Mouse (Mus musculus) limb, embryonic 10.5 days (tissue): ENCODE data around the gene Prss40. TPM values are rescaled to one million over a fixed set of nuclear protein-coding genes. Genes with fewer than 3 reads are reported as not detected.
"Not testable (repeated sequence)": the region's sequence is repeated elsewhere in the genome, so short reads cannot be mapped to it uniquely, and the experiment has no call there.

Experiments
- DNase-seq: peaks from one replicate; pipeline ENCODE4 v3.0.0-alpha.2; 2017; ENCODE audit warnings: low spot score
- H3K27ac ChIP-seq: fragments of 300-500 bp; sonication (generic); 2 replicates; pipeline ENCODE4 v1.5.1; 2016; ENCODE audit warnings: mild to moderate bottlenecking
- H3K27me3 ChIP-seq: fragments of 300-500 bp; sonication (generic); 2 replicates; pipeline ENCODE4 v1.6.1; 2016; ENCODE audit warnings: low read depth, mild to moderate bottlenecking; ENCODE audit not compliant: poor library complexity, severe bottlenecking
- H3K36me3 ChIP-seq: fragments of 300-500 bp; sonication (generic); 2 replicates; pipeline ENCODE4 v1.6.1; 2016; ENCODE audit warnings: mild to moderate bottlenecking, moderate library complexity
- H3K4me1 ChIP-seq: fragments of 300-500 bp; sonication (generic); 2 replicates; pipeline ENCODE4 v1.6.1; 2016
- H3K4me3 ChIP-seq: fragments of 300-500 bp; sonication (generic); 2 replicates; pipeline ENCODE4 v1.5.1; 2016; ENCODE audit warnings: mild to moderate bottlenecking, moderate library complexity
- H3K9me3 ChIP-seq: fragments of 300-500 bp; sonication (generic); replicated peaks from 2 replicates; pipeline ENCODE4 v1.6.1; 2016; ENCODE audit warnings: mild to moderate bottlenecking
- WGBS: fragments of 180-500 bp; shearing (Covaris S2); methylation state at CpG from one replicate; pipeline ENCODE4 v1.1.7; 2016; 5-methylcytosine and 5-hydroxymethylcytosine counted together
- polyA plus RNA-seq: library from polyadenylated mRNA; unstranded; fragments of >200 nt; fragmentation: Nextera tagmentation; extraction: Ambion mirVana; gene quantifications from 2 replicates; pipeline ENCODE4 v1.2.1, GENCODE M21; 2016

The Prss40 gene
- polyA plus RNA-seq, 1 experiment from 2014 or later: not detected

DNA sequence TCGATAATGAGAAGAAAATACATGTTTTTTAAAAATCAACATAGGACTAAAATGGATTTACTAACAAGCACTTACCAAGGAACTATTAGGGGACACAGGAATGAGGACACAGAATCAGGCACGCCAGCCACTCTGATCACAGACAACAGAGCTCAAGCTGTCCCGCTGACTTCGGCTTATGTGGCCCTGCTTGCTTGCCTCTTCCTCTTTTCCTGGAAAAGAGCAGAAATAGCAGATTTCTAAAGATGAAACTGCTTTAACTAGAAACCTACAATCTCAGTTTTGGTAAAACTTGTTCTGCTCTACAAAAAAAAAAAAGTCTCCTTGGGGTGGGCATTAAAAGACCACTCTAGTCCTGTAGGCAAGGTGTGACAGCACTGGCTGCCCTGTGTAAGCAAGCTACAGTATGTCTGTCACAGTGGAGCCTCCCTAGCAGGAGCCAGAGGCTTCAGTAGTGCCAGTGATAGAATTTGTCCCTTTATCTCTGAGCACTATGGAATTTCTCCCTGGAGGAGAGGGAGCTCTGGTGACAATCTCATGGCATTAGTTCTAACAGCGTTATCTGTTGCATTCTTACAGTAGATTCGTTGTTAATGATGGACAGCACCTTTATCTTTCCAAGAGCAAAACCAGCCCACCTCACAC is 38.4 kb downstream of the Prss40 start:
- H3K9me3 ChIP-seq: no peaks in the 10 kb centered on the region
- no peaks in the 10 kb centered on the region for H3K36me3 ChIP-seq
- no peak overlapping the region for H3K27ac ChIP-seq
- H3K4me3 ChIP-seq: no peak overlapping the region
- no peaks in the 10 kb centered on the region for H3K27me3 ChIP-seq
- no peak for DNase-seq
- 87% methylated on average over 6 of the region's 6 CpGs for WGBS
- H3K4me1 ChIP-seq: no peaks in the 10 kb centered on the region

DNA sequence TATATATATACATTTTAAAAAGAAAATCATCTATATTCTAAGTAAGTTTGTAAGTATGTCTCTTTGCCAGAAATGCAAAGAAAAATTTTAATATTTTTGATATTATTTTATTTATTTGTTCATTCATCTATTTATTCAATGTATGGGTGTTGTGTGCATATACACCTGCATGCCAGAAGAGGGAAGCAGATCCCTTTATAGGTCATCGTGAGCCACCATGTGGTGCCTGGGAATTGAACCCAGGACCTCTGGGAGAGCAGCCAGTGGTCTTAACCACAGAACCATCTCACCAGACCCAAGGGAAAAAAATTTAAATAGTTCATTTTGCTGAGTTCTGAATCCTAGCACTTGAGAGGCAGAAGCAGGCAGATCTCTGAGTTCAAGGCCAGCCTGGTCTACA is 42.5 kb downstream of the Prss40 start:
- no peaks in the 10 kb centered on the region for H3K36me3 ChIP-seq
- H3K9me3 ChIP-seq: no peaks in the 10 kb centered on the region
- no peak overlapping the region for H3K4me3 ChIP-seq
- H3K27me3 ChIP-seq: no peaks in the 10 kb centered on the region
- H3K27ac ChIP-seq: no peak overlapping the region
- no peaks in the 10 kb centered on the region for H3K4me1 ChIP-seq
- no peak for DNase-seq
- 87% methylated on average over 1 of the region's 1 CpGs for WGBS

DNA sequence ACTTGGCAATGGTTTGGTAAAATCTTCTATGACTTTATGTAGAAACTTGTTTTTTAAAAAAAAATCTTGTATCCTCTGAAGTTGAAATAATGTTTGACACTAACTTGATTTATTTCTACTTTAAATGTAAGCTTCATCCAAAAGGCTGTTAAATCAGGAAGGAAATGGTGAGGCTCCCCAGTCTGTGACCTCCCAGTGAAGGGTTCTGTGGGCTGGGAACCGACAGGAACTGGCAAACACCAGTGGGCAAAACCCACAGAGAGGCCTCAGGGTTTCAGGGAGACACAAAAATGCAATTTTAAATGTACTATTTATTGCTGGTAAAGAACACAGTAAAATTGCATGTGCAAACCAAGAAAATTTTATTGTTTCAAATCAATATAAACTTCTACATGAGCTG is 42.9 kb downstream of the Prss40 start:
- H3K9me3 ChIP-seq, H3K4me3 ChIP-seq, H3K27me3 ChIP-seq, H3K27ac ChIP-seq, H3K4me1 ChIP-seq, DNase-seq, H3K36me3 ChIP-seq: not testable (repeated sequence)
- WGBS: 58% methylated on average over 1 of the region's 1 CpGs

DNA sequence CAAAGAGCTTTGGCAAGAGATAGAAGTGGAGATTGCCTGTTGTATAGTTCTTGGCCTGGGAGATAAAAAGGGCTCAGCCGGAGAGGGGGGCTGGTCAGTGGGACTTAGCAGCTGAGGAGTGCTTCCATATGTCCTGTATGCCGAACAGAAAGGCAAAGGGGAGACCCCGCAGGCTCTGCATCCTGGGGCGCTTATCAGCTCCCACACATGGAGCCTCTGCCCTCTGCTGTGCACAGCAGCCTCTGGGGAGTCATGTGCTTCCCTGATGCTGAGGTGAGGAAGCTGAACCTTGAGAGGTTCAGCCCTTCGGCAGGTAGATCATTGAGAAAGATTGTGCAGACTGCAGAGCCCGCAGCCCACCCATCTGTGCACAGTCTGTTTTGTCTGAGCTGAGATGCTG is 43.4 kb downstream of the Prss40 start:
- not testable (repeated sequence) for H3K36me3 ChIP-seq, H3K4me1 ChIP-seq, H3K27ac ChIP-seq, DNase-seq, H3K27me3 ChIP-seq, H3K9me3 ChIP-seq, H3K4me3 ChIP-seq
- 48% methylated on average over 6 of the region's 6 CpGs for WGBS

DNA sequence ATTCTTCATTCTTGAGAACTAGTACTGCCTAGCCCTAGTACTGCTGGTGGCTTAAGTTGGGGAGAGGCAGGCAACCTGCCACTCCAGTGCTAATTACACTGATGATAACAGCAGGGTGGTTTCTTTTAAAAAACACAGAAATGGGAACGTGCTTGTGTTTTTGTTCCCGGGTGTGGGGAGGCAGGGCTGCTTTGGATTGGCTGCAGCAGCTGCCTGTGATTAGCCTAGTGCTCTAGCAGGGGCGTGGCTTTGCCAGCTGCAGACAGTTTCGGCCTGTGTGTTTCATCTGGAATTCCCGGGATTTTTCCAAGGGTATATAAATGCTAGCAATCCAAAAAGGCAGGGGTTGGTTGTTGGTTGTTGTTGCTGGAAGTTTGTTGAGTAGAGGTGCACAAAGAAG is 44.1 kb downstream of the Prss40 start:
- no peaks in the 10 kb centered on the region for H3K4me1 ChIP-seq
- no peak for DNase-seq
- H3K4me3 ChIP-seq: no peak overlapping the region
- 39% methylated on average over 5 of the region's 5 CpGs for WGBS
- H3K36me3 ChIP-seq: no peaks in the 10 kb centered on the region
- no peak overlapping the region for H3K27ac ChIP-seq
- no peaks in the 10 kb centered on the region for H3K27me3 ChIP-seq
- H3K9me3 ChIP-seq: no peaks in the 10 kb centered on the region

DNA sequence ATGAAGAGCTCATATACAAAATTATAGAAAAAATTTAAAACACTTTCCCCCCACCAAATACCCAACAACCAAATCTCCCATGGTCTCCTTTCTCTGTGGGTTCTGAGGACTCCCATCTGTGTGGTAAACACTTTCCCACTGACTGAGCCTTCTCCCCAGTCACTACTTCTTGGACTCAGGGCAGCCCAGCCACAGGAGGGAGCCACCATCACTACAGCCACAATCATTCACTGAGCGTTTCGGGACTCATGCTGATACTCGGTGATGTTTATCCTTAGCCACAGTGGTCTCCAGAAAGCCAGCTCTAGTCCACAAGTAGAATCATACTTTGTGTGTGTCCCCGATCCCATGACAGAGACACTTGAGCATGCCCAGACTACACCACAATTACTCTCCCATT is 47.7 kb downstream of the Prss40 start:
- H3K4me3 ChIP-seq: no peak overlapping the region
- H3K4me1 ChIP-seq: peaks cover 14% of the 10 kb centered on the region
- no peaks in the 10 kb centered on the region for H3K9me3 ChIP-seq
- WGBS: 85% methylated on average over 4 of the region's 4 CpGs
- H3K36me3 ChIP-seq: no peaks in the 10 kb centered on the region
- no peaks in the 10 kb centered on the region for H3K27me3 ChIP-seq
- no peak for DNase-seq
- no peak overlapping the region for H3K27ac ChIP-seq

DNA sequence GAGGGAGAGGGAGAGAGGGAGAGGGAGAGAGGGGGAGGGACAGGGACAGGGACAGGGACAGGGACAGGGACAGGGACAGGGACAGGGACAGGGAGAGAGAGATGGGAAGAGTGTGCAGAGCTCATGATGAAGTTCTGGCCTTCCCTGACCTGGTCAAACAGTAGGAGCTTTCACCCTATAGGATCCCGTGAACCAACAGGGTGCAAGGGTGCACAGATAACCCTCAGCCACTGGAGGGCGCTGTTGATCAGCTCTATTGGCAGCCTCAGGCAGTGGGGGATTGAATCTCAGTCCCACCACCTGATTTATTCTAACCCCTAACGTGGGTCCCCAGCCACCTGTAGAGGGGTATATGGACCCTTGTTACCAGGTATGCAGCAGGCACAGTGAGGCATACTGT is 49.7 kb downstream of the Prss40 start:
- H3K36me3 ChIP-seq: no peaks in the 10 kb centered on the region
- no peaks in the 10 kb centered on the region for H3K27me3 ChIP-seq
- no peak overlapping the region for H3K4me3 ChIP-seq
- peaks cover 14% of the 10 kb centered on the region for H3K4me1 ChIP-seq
- DNase-seq: peak; percentile 71
- WGBS: 6% methylated on average over 3 of the region's 3 CpGs
- no peak overlapping the region for H3K27ac ChIP-seq
- no peaks in the 10 kb centered on the region for H3K9me3 ChIP-seq

DNA sequence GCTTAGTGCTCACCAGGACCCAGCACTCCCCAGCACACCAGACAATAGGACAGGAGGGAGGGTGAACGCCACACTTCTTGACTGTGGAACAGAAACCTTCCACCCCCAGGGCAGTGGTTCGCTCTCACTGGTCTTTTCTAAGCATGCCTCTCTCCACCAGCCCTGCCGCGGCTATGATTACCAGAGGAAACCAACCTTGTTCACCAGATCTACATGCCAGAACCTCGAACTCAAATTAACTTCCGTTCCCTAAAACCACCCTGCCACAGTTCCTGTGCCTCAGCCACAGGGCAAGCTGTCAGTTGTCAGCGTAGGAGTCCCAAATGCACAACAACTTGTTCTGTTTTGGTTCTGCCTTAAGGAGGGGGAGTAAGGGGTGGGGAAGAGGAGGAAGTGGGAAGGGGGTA is 50.2 kb downstream of the Prss40 start:
- no peaks in the 10 kb centered on the region for H3K27me3 ChIP-seq
- no peaks in the 10 kb centered on the region for H3K36me3 ChIP-seq
- H3K4me1 ChIP-seq: peaks cover 14% of the 10 kb centered on the region
- 9% methylated on average over 7 of the region's 7 CpGs for WGBS
- H3K4me3 ChIP-seq: peak overlapping the region; percentile 34
- no peak overlapping the region for H3K27ac ChIP-seq
- peak; percentile 37 for DNase-seq
- H3K9me3 ChIP-seq: no peaks in the 10 kb centered on the region

DNA sequence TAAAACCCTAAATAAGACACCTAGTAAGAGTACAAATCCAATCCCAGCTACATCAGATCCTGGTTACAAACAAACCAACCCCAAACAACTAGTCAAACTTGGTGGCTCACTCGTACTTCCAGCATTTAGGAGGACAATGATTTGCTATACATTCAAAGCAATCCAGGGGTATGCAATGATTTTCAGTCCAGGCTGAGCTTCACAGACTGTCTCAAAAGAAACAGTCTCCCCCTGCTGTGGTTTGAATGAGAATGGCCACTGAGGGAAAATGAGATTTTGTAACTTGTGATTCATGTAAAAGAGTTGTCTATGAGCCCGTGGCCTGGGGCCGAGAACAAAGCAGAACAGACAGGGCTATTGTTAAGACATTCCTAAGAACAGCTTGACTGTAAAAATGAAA is 52.8 kb downstream of the Prss40 start:
- H3K27me3 ChIP-seq: no peaks in the 10 kb centered on the region
- no peaks in the 10 kb centered on the region for H3K9me3 ChIP-seq
- no peak overlapping the region for H3K4me3 ChIP-seq
- no peaks in the 10 kb centered on the region for H3K36me3 ChIP-seq
- 90% methylated on average over 3 of the region's 3 CpGs for WGBS
- H3K27ac ChIP-seq: no peak overlapping the region
- DNase-seq: no peak
- peaks cover 17% of the 10 kb centered on the region for H3K4me1 ChIP-seq

DNA sequence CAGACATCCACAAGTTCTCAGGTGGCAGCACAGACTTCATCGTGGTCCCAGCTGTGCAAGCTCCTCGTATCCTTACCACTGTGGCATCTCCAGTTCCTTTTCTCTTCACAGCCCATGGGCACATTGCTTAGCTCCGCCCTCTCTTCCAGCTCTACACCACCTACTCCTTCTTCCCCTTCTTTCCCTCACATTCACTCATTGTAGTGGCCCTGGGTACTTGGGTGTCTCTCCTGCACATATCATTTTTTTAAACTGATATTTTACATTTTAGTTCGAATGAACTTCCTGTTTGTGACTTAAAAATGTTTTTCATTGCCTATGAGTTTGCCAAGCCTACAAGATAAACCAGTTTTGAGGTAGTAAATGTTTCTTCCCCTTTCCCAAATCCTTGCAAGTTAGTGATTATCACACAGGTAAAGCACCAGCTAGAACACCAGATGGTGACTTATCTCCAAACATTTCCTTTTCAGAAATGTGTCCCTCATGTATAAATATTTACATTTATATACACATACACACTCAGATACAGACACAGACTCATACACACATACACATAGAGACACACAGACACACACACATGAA is 54.7 kb downstream of the Prss40 start:
- H3K9me3 ChIP-seq: no peaks in the 10 kb centered on the region
- H3K27ac ChIP-seq: no peak overlapping the region
- no peak overlapping the region for H3K4me3 ChIP-seq
- DNase-seq: no peak
- H3K4me1 ChIP-seq: peaks cover 16% of the 10 kb centered on the region
- 88% methylated on average over 4 of the region's 4 CpGs for WGBS
- H3K27me3 ChIP-seq: no peaks in the 10 kb centered on the region
- no peaks in the 10 kb centered on the region for H3K36me3 ChIP-seq

DNA sequence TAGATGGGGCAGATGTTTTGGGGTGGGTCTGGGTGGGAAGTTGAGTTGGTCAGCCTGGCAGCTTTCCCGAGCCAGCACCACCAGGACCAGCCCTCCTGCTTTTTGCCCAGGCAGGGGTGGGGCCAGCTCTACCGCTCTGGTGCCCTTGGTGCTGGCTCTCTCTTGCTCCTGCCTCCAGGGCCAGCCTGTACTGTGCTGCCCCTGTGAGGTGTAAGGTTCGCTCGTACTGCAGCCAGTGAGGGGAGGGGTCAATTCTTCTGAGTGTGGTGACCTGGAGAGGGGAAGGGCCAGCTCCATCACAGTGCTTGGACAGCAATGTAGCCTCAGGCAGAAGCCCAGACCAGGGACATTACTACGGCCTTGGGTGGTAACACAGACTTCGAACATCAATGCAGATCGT is 55.4 kb downstream of the Prss40 start:
- Histone ChIP-seq H3K4me1 (peaks cover 8% of the 10 kb centered on the region), H3K36me3 (no peaks in the 10 kb centered on the region), H3K27ac (no peak overlapping the region), H3K9me3 (no peaks in the 10 kb centered on the region), H3K27me3 (no peaks in the 10 kb centered on the region), H3K4me3 (no peak overlapping the region)
- 50% methylated on average over 7 of the region's 7 CpGs for WGBS
- no peak for DNase-seq

DNA sequence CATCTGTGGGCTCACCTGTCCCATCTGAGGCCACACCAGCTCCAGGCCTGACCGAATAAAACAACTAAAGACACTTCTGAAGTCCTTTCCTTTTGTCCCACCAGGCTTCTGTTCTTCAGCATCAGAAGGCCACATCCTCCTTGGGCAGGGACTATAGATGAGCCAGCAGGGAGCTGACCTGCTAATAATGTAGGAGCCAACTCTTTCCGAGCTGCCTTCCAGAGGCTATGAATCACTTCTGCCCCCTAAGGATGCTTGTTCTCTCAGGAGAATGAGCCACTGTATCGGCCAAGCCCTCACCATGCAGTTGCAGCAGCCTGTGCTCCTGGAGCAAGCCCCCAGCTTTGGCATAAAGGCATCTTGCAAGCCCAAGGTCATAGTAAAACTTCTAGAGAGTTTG is 57.8 kb downstream of the Prss40 start:
- no peaks in the 10 kb centered on the region for H3K27me3 ChIP-seq
- no peak overlapping the region for H3K27ac ChIP-seq
- 66% methylated on average over 3 of the region's 3 CpGs for WGBS
- no peak for DNase-seq
- 0 out of 2 replicates have a peak, but pooled peaks cover 4% of the 10 kb centered on the region for H3K4me1 ChIP-seq
- H3K36me3 ChIP-seq: no peaks in the 10 kb centered on the region
- H3K4me3 ChIP-seq: no peak overlapping the region
- no peaks in the 10 kb centered on the region for H3K9me3 ChIP-seq
